Mouse (Mus musculus) kidney, embryonic 15.5 days (tissue): ENCODE measurements at regions not wholly inside any gene's neighbourhood (a gene's known extent, or its start where the extent isn't known, plus 50 kb on each side); places are given as distances from the start of the nearest gene placed in this dataset.

Source experiments
- ATAC-seq: fragments of 200-750 bp; cut with Nextera tagmentation; replicated peaks from 2 replicates; pipeline ENCODE4 v1.8.0; 2017; ENCODE audit warnings: moderate TSS enrichment; ENCODE audit not compliant: low FRiP score
- H3K27ac ChIP-seq: fragments of 300-500 bp; sonication (generic); 2 replicates; pipeline ENCODE4 v1.5.1; 2015; ENCODE audit warnings: mild to moderate bottlenecking, inconsistent platforms
- H3K27me3 ChIP-seq: fragments of 300-500 bp; sonication (generic); 2 replicates; pipeline ENCODE4 v1.6.1; 2015; ENCODE audit warnings: inconsistent platforms
- H3K36me3 ChIP-seq: fragments of 300-500 bp; sonication (generic); 2 replicates; pipeline ENCODE4 v1.6.1; 2015; ENCODE audit warnings: inconsistent platforms
- H3K4me1 ChIP-seq: fragments of 300-500 bp; sonication (generic); 2 replicates; pipeline ENCODE4 v1.6.1; 2015; ENCODE audit warnings: inconsistent platforms
- H3K4me2 ChIP-seq: fragments of 300-500 bp; sonication (generic); 2 replicates; pipeline ENCODE4 v1.6.1; 2015; ENCODE audit warnings: moderate library complexity, mild to moderate bottlenecking, inconsistent platforms
- H3K4me3 ChIP-seq: fragments of 300-500 bp; sonication (generic); replicated peaks from 2 replicates; pipeline ENCODE4 v1.5.1; 2015; ENCODE audit warnings: mild to moderate bottlenecking, inconsistent platforms
- H3K9ac ChIP-seq: fragments of 300-500 bp; sonication (generic); 2 replicates; pipeline ENCODE4 v1.6.1; 2015; ENCODE audit warnings: mild to moderate bottlenecking, inconsistent platforms
- H3K9me3 ChIP-seq: fragments of 300-500 bp; sonication (generic); replicated peaks from 2 replicates; pipeline ENCODE4 v1.6.1; 2016; ENCODE audit warnings: inconsistent platforms
- WGBS: fragments of 180-500 bp; shearing (Covaris S2); methylation state at CpG from one replicate; pipeline ENCODE4 v1.1.7; 2015; ENCODE audit warnings: mixed read lengths; 5-methylcytosine and 5-hydroxymethylcytosine counted together

DNA sequence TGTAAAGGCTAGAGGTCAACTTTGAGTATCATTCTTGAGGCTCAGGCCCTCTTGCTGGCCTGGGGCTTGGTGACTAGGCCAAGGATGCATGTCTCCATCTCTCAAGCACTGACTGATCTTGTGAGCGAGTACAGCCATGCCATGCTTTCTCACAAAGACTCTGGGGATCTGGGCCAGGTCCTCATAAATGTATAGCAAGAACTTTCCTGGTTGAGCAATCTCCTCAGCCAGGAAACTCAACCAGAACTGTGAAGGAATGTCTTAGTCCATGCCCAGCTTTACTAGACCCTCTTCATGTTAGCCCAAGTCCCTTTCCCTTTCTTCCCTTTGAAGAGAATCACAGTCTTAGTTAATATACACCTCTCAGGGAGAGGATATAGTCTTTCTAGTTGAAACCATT lies 96.9 kb upstream of the Frmd6 start:
- Histone ChIP-seq H3K36me3 (no peaks in the 10 kb centered on the region), H3K27me3 (no peaks in the 10 kb centered on the region), H3K4me2 (no peak overlapping the region), H3K4me3 (no peak overlapping the region), H3K27ac (no peak overlapping the region), H3K9me3 (no peaks in the 10 kb centered on the region), H3K9ac (no peak overlapping the region), H3K4me1 (peaks cover 19% of the 10 kb centered on the region)
- 100% methylated on average over 1 of the region's 1 CpGs for WGBS
- no peak for ATAC-seq

DNA sequence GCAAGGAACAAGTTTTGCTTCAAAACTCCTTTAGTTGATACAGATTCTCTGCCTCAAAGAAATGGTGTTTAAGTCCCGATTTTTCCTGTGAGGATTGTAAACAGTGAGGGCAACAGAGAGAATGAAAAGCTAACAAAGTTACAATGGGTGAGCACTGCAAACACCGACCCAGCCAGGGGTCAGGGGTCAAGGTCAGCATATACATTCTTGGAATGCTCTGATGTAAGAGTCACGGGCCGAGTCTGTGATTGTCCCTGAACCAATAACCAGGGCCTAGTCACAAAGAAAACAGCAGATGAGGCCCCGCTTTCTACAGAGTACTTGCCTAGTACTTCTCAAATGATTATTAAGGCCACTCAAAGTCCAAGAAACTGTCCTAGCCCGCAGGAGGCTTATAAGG lies 95.4 kb upstream of the Frmd6 start:
- no peak overlapping the region for H3K4me2 ChIP-seq
- H3K36me3 ChIP-seq = no peaks in the 10 kb centered on the region
- 24% methylated on average over 6 of the region's 6 CpGs for WGBS
- H3K4me1 ChIP-seq = peaks cover 19% of the 10 kb centered on the region
- no peaks in the 10 kb centered on the region for H3K9me3 ChIP-seq
- no peaks in the 10 kb centered on the region for H3K27me3 ChIP-seq
- peak; percentile 73 for ATAC-seq
- peak overlapping the region; percentile 71 for H3K27ac ChIP-seq
- no peak overlapping the region for H3K9ac ChIP-seq
- no peak overlapping the region for H3K4me3 ChIP-seq

DNA sequence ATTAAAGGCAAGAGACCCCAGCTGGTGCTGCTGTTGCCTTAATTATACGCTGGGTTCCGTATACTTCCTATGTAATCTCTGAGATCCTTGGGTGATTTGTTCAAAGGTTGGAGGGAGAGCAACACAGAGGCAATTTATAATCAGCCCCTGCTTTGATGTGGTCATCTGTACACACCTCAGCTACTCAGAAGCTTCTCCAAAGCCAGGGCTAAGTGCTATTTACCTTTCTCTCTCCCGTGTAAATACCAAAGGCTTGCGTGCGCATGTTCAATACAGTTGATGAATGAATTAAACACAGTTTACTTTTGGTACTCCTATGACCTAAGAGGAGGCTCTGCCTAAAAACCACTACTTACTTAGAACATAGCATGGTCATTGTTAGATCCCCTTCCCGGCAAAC lies 93.8 kb upstream of the Frmd6 start:
- Histone ChIP-seq H3K4me1 (peaks cover 19% of the 10 kb centered on the region), H3K4me3 (no peak overlapping the region), H3K27me3 (no peaks in the 10 kb centered on the region), H3K4me2 (no peak overlapping the region), H3K9me3 (no peaks in the 10 kb centered on the region), H3K36me3 (no peaks in the 10 kb centered on the region), H3K9ac (no peak overlapping the region), H3K27ac (no peak overlapping the region)
- whole genome bisulfite sequencing = 59% methylated on average over 6 of the region's 6 CpGs
- no peak for ATAC-seq

DNA sequence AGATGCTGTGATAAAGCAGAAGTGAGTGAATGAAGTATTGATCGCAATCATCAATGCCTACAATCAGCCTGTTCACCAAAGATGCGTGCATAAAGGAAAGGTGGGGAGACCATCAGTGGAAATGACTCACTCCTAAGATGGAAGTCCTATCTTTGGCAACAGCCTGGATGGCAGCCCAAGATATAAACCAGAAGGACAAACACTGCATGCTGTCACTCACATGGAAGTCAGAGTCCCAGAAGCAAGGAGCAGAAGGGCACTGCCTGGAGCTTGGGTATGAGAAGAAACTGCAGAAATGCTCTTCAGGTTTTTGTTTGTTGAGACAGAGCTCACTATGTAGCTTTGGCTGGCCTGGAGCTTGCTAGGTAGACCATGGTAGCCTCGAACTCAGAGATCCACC lies 92.7 kb upstream of the Frmd6 start:
- Histone ChIP-seq H3K27ac (no peak overlapping the region), H3K9me3 (no peaks in the 10 kb centered on the region), H3K4me1 (peaks cover 17% of the 10 kb centered on the region), H3K4me3 (no peak overlapping the region), H3K9ac (no peak overlapping the region), H3K27me3 (no peaks in the 10 kb centered on the region), H3K4me2 (no peak overlapping the region), H3K36me3 (no peaks in the 10 kb centered on the region)
- WGBS = 93% methylated on average over 3 of the region's 3 CpGs
- no peak for ATAC-seq

DNA sequence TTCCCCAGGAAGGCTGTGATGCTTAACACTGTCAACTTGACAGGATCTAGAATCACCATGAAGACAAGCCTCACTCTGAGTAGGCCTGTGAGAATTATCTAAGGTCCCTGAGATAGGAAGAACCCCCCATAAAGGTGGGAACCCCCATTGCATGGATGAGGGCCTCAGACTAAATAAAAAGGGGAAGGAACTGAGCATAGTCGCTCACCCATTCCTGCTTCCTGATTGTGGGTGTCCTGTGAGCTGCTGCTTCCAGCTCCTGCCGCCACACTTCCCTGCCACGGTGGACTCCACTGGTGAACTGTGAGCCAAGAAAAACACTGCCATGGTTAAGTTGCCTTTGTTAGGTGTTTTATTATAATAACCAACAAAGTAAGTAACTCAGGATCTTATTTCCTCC lies 86.8 kb upstream of the Frmd6 start:
- Histone ChIP-seq H3K4me2 (no peak overlapping the region), H3K4me1 (no peaks in the 10 kb centered on the region), H3K9me3 (no peaks in the 10 kb centered on the region), H3K27ac (no peak overlapping the region), H3K27me3 (no peaks in the 10 kb centered on the region), H3K4me3 (no peak overlapping the region), H3K9ac (no peak overlapping the region), H3K36me3 (no peaks in the 10 kb centered on the region)
- ATAC-seq = no peak
- 69% methylated on average over 3 of the region's 3 CpGs for WGBS

DNA sequence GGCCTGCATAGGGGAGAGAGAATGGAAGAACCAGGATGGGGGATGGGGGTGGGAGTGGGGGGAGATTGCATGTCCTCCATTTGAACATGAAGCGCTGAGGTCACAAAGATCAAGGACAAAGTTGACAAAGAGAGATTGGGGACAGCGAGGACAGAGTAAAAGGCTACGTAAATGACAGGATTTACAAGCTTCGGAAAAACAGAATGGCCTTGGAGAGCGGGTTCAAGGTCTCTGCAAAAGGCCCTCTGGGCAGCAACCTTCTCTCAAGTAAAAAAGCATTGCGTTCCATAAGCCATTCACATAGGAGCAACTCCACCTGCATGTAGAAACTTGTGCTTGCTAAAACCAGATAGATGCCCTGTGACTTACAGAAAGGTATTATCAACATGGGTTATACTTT lies 86.0 kb upstream of the Frmd6 start:
- no peak for ATAC-seq
- no peaks in the 10 kb centered on the region for H3K4me1 ChIP-seq
- no peaks in the 10 kb centered on the region for H3K9me3 ChIP-seq
- H3K4me2 ChIP-seq = no peak overlapping the region
- H3K4me3 ChIP-seq = no peak overlapping the region
- no peaks in the 10 kb centered on the region for H3K36me3 ChIP-seq
- H3K27me3 ChIP-seq = no peaks in the 10 kb centered on the region
- no peak overlapping the region for H3K9ac ChIP-seq
- WGBS = 83% methylated on average over 6 of the region's 6 CpGs
- no peak overlapping the region for H3K27ac ChIP-seq

DNA sequence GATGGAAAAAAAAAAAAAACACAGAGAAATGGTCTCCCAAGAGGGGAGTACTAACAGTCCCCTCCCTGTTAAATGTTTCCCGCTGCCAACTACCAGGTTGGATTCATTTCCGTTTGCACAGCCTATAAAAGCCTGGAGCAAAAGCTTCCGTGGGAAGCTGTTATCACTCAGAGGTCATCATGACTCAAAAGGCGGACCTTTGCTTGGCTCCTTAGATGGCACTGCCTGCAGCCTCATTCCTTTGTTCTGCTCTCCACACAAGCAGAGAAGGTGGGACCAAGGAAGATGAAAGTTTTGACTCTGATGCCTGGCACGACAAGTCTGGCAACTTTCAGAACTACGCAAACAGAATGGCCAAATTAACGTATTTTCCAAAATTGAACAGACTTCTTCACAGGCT lies 85.5 kb upstream of the Frmd6 start:
- H3K27ac ChIP-seq = no peak overlapping the region
- WGBS = 65% methylated on average over 7 of the region's 7 CpGs
- no peak overlapping the region for H3K9ac ChIP-seq
- ATAC-seq = no peak
- H3K27me3 ChIP-seq = no peaks in the 10 kb centered on the region
- H3K36me3 ChIP-seq = no peaks in the 10 kb centered on the region
- H3K9me3 ChIP-seq = no peaks in the 10 kb centered on the region
- no peak overlapping the region for H3K4me2 ChIP-seq
- no peak overlapping the region for H3K4me3 ChIP-seq
- no peaks in the 10 kb centered on the region for H3K4me1 ChIP-seq

DNA sequence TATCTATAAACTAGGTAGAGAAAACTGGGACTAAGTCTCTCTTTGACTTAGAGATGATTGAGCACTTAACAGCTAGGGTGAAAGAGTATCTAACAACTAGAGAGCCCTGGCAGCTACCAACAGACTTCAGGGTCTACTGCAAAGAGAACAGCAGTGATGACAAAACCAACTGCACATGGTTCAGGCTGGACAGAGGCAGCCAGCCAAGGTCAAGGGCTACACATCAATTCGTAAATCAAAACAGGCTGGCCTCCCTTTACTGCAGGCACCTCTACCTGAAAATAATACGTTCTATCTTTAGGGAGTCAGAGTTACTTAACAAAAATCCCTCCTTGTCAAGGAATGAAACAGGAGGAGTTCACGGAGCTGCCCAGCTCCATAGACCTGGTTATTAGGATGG lies 82.5 kb upstream of the Frmd6 start:
- Histone ChIP-seq H3K36me3 (no peaks in the 10 kb centered on the region), H3K9ac (no peak overlapping the region), H3K4me3 (no peak overlapping the region), H3K27ac (no peak overlapping the region), H3K4me2 (no peak overlapping the region), H3K4me1 (no peaks in the 10 kb centered on the region), H3K9me3 (no peaks in the 10 kb centered on the region; the same call in 1 of the 2 replicates), H3K27me3 (no peaks in the 10 kb centered on the region)
- WGBS = 43% methylated on average over 3 of the region's 3 CpGs
- ATAC-seq = no peak

DNA sequence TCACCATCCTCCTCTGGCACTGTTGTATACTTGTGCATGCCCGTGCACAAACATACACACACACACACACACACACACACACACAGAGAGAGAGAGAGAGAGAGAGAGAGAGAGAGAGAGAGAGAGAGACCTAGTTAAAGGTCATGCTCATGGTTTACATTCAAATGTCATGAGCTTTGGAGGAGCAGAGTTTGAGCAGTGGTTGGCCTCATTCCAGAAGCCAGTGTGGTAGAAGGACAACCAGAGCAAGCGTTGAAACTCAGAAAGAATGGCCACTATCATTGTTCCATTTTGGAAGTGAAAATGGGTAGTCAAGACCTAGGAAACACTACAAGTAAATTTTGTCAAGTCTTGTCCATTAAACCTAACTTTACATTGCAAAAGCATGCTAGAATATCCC lies 79.6 kb upstream of the Frmd6 start:
- Histone ChIP-seq H3K9me3 (no peaks in the 10 kb centered on the region; the same call in 1 of the 2 replicates), H3K4me3 (no peak overlapping the region), H3K4me1 (no peaks in the 10 kb centered on the region), H3K4me2 (no peak overlapping the region), H3K27ac (no peak overlapping the region), H3K9ac (no peak overlapping the region), H3K36me3 (no peaks in the 10 kb centered on the region), H3K27me3 (no peaks in the 10 kb centered on the region)
- ATAC-seq = no peak
- 88% methylated on average over 2 of the region's 2 CpGs for WGBS

DNA sequence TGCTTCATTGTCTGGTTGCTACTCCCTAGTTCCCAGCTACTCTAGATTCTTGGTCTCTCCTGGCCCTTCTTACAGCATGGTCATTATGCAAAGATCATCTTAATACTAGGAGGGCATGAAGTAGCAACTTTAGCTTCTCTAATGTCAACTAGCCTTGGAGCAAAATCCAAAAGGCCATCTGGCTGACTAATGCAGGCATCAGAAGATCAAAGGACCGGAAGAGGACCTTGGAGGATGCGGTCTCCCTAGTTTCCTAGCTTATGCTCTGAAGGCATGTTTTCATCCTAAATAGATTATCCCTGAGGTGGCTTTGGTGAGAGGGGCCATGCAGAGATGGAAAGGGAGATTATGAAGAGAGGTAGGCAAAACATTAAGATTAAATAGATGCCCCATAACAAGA lies 75.7 kb upstream of the Frmd6 start:
- H3K4me1 ChIP-seq = peaks cover 10% of the 10 kb centered on the region
- WGBS = 72% methylated on average over 2 of the region's 2 CpGs

DNA sequence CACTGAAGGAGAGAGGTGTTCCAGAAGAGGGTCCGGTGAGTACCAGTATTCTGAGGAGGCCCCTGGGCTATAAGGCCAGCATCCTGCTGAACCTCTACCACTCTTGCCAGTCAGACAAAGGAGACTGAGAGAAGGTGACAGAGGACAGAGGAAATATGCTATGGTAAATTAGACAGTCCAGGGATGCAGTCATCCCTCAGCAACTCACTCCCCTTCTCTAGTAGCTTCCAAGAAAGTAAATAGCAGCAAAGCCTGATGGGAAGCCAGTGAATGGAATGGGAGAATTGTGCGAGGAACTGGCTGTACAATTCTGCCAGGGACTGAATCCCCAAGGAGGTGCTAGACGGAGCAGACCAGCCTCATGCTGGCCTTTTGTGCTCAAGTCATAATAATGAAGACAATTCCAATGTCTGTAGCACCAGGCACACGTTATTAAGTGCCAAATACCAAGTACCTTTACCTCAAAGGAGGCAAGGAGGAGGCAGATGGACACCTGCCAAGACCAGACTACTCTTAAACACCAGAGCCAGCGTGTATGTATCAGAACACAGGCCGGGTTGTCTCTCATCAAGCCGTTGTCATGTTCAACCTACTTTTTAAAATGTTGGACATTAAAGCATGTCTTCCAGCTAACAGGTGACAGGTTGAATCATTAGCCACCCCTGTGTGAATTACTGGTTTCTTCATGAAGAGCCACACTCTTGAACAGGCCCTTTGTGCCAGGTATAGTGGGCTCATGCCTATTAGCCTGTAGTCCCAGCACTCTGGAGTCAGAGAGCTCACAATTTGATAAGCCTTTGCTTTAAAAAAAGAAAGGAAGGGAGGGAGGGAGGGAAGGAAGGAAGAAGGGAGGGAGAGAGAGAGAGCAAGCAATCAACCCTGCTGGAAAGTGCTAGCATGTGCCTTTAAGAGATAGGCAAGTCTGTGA lies 74.4 kb upstream of the Frmd6 start:
- H3K9ac ChIP-seq = no peak overlapping the region
- peaks cover 10% of the 10 kb centered on the region for H3K4me1 ChIP-seq
- no peaks in the 10 kb centered on the region for H3K27me3 ChIP-seq
- H3K36me3 ChIP-seq = no peaks in the 10 kb centered on the region
- no peaks in the 10 kb centered on the region; the same call in 1 of the 2 replicates for H3K9me3 ChIP-seq
- no peak for ATAC-seq
- H3K4me2 ChIP-seq = no peak overlapping the region
- H3K4me3 ChIP-seq = no peak overlapping the region
- 81% methylated on average over 7 of the region's 7 CpGs for WGBS
- no peak overlapping the region for H3K27ac ChIP-seq

More for the DNA sequence above, 75.7 kb upstream of the Frmd6 start:
- H3K36me3 ChIP-seq = no peaks in the 10 kb centered on the region
- H3K9ac ChIP-seq = no peak overlapping the region
- no peak overlapping the region for H3K27ac ChIP-seq
- H3K9me3 ChIP-seq = no peaks in the 10 kb centered on the region; the same call in 1 of the 2 replicates
- no peak overlapping the region for H3K4me3 ChIP-seq
- H3K27me3 ChIP-seq = no peaks in the 10 kb centered on the region
- no peak overlapping the region for H3K4me2 ChIP-seq
- no peak for ATAC-seq

DNA sequence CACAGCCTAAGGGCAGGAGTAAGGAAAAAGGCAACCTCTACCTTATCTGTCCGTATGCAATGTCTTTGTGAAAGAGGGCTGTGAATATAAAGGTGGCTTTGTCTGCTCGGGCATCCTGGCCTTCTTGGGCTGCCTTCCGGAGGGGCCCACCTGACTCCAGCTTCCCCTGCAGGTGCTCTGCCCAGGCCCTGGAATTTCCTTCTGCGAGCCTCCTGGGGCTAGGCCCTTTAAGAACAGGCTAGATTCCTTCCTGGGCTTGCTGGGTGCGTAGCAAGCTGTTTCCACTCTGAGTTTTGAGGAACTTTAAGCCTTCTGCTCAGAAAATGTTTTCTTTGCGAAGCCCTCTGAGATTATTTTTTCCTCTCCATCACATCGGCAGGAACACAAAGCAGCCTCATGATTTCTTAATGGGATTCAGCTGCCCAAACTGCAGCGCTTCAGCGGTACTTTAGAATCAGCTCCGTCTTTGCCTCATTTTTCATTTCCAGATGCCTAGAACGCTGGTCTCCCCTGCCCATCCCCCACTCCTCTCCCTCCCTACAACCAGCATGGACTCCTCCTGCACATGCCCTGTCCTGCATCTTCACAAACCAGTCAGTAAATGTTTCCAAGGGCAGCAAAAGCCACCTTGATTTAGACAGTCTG lies 72.9 kb upstream of the Frmd6 start:
- Histone ChIP-seq H3K27me3 (no peaks in the 10 kb centered on the region), H3K9me3 (no peaks in the 10 kb centered on the region), H3K9ac (no peak overlapping the region), H3K4me3 (no peak overlapping the region), H3K4me2 (peak overlapping the region; percentile 24; the same call in 1 of the 2 replicates), H3K4me1 (peaks cover 10% of the 10 kb centered on the region), H3K27ac (peak overlapping the region; percentile 65), H3K36me3 (no peaks in the 10 kb centered on the region)
- ATAC-seq = no peak
- WGBS = 34% methylated on average over 11 of the region's 11 CpGs
